Mouse (Mus musculus) olfactory bulb, adult 2 months (tissue): ENCODE measurements around the gene Dohh. TPM values are rescaled to one million over a fixed set of nuclear protein-coding genes. Genes with fewer than 3 reads are reported as not detected.

Source experiments
- H3K27ac ChIP-seq: fragments of 200-500 bp; 2 replicates; pipeline ENCODE4 v1.5.1; 2012; ENCODE audit warnings: low read depth, low read length; ENCODE audit not compliant: insufficient read depth
- H3K4me1 ChIP-seq: fragments of 200-500 bp; 2 replicates; pipeline ENCODE4 v1.6.1; 2012; ENCODE audit warnings: low read length; ENCODE audit not compliant: control insufficient read depth, insufficient read depth
- H3K4me3 ChIP-seq: fragments of 200-500 bp; 2 replicates; pipeline ENCODE4 v1.5.1; 2012; ENCODE audit warnings: mild to moderate bottlenecking, low read depth, low read length, moderate library complexity; ENCODE audit not compliant: insufficient read depth
- CTCF ChIP-seq: fragments of 200-500 bp; IDR thresholded peaks from 2 replicates; pipeline ENCODE4 v1.5.1; 2012; ENCODE audit warnings: low read depth, mild to moderate bottlenecking, low read length, moderate library complexity; ENCODE audit not compliant: insufficient read depth
- POLR2A ChIP-seq: fragments of 200-500 bp; IDR thresholded peaks from 2 replicates; pipeline ENCODE4 v1.6.1; 2012; ENCODE audit warnings: mild to moderate bottlenecking, low read depth, low read length, moderate library complexity; ENCODE audit not compliant: insufficient read depth
- WGBS: fragments of 180-500 bp; shearing (Covaris S2); methylation state at CpG from one replicate; pipeline ENCODE4 v1.1.7; 2018; 5-methylcytosine and 5-hydroxymethylcytosine counted together
- polyA plus RNA-seq: library from polyadenylated mRNA; stranded (reverse); fragments of >200 nt; gene quantifications from 2 replicates; pipeline ENCODE4 v1.2.4, GENCODE M21; 2012; ENCODE audit warnings: low replicate concordance; ENCODE audit not compliant: missing spikeins, insufficient read depth, insufficient read length

Dohh gene
- polyA plus RNA-seq, 1 experiment, result not detected

DNA sequence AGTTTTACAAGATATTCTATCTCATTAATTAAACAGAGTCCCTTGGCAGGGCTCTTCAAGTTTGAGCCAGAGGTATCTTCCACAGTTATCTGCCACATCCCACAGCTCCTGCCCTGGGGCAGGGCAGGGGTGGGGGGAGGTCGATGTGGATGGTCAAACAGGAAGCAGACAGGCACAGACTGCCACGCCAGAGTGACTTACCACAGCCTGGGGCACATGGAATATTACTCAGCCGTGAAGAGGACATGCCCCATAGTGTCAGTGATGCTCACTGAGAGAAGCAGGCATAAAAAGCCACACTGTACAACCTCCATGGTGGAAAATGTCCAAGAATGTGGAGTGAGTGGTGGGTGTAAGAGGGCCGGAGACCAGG, 39.1 kb upstream of the Dohh start:
- Histone ChIP-seq H3K4me1 (peaks cover 24% of the 10 kb centered on the region), H3K27ac (no peak overlapping the region), H3K4me3 (no peak overlapping the region)
- TF ChIP-seq POLR2A (no peak), CTCF (no peak)
- 89% methylated on average over 4 of the region's 4 CpGs for WGBS

DNA sequence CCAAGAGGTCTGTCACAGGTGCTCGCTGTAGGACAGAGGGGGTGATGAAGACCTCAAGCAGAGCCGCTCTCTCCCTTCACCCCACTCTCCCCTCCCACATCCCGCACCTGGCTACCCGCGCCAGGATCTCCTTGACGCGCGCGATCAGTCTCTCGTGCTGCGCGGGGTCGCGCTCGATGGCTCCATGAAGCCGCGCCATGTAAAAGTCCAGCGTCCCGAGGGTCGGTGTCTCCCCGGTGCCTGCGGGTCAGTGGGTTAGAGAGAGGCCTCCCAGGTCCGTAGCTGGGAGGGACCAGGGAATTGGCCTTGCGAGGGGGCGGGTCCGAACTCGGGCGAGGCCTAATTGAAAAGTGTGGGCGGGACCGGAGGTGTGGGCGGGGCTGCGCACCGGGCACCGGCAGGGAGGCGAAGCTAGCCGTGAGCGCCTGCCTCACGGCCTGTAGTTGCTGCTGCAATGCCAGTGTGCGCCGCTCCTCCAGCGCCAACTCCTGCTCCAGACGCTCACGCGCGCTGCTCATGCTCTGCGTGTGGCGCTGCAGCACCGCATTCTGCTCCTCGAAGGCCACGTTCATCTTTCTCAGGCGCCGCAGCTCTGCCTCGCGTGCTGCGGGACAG, 37.7 kb upstream of the Dohh start:
- no peak for TF ChIP-seq POLR2A
- no peak for TF ChIP-seq CTCF
- Histone ChIP-seq H3K27ac (no peak overlapping the region), H3K4me3 (0 out of 2 replicates have a peak overlapping the region, but pooled peaks have one; percentile 2), H3K4me1 (peaks cover 24% of the 10 kb centered on the region)
- 29% methylated on average over 55 of the region's 55 CpGs for WGBS

DNA sequence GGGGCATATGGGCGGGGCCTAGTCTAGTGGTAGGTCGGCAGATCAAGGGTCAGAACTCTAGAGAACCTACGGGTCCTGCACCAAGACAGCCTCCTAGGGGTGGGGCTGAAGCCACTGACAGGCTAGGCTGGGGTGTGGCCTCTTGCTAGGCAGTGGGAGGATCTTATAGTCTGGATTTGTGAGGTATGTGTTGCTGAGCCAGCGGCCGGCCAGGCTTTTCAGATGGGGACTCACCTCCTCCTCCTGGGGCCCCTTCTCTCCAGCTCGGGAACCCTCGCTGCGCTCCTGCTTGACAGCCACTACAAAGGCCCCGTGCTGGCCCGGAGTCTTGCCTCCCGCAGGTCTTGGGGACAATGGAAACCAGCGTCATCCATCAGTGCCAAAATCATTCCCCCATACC, 35.1 kb upstream of the Dohh start:
- no peak for TF ChIP-seq CTCF
- no peak for TF ChIP-seq POLR2A
- Histone ChIP-seq H3K4me1 (peaks cover 17% of the 10 kb centered on the region), H3K27ac (no peak overlapping the region), H3K4me3 (no peak overlapping the region)
- 22% methylated on average over 12 of the region's 12 CpGs for WGBS

DNA sequence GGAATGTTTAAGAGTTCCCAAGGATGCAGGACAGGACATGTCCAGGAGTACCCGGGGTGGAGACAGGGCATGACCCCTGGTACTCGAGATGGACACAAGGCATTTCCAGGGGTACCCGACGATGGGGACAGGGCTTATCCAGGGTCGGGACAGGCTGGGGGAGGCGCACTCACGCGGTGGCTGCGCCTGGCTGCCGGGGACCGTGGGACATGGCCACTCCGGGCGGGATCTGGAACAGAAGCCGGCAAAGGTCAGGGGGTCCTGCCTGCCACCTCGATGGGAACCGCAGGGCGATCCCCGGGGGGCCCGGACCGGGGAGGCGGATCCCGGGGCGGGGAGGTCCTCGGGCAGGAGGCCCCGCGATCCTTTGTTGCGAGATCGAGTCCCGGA, 34.3 kb upstream of the Dohh start:
- TF ChIP-seq CTCF (no peak), POLR2A (no peak)
- Histone ChIP-seq H3K4me3 (peak overlapping the region; percentile 50), H3K4me1 (peaks cover 24% of the 10 kb centered on the region), H3K27ac (no peak overlapping the region)
- 1% methylated on average over 29 of the region's 29 CpGs for WGBS

DNA sequence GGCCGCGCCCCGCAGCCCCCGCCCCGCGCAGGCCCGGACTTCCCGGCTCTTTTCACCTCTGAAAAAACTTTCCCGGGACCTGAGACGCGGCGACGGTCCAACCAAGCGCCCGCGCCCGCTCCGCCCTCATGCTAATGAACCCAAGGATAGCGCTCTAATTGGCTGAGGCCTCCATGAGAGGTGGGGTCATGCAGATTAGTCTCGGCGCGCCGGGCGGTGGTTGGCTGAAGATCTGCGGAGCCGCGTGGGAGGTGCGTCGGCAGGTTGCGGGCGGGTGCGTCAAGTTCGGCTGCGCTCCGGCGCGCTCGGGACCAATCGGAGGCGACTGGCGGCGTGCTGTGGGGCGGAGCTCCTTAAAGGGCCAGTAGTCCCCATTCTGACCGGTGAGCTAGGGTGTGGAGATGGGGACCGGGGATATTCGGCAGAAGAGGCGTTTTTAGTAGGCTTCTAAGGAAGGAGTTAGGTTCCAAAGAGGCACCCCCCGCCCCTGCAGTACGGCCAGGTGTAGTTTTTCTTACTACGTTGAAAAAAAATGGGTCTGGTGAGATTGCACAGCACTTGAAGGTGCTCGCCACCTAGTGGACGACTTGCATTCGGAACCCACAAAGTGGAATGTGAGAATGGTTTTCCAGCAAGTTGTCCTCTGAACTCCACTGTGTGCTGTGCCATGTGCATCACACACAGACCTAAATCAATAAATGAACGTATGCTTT, 33.7 kb upstream of the Dohh start, which contains the start of gene Hmg20b:
Hmg20b (minus strand) TSS at position 130 of the 713 bp plus-strand sequence.
- H3K4me1 ChIP-seq, result peaks cover 27% of the 10 kb centered on the region
- TF ChIP-seq POLR2A, result no peak
- peak; percentile 87 for TF ChIP-seq CTCF
- peak within 1 kb of the TSS; percentile 61 for H3K4me3 ChIP-seq
- H3K27ac ChIP-seq, result 0 out of 2 replicates have a peak within 1 kb of the TSS, but pooled peaks have one; percentile 48
- under 1% methylated on average over 54 of the region's 54 CpGs for WGBS

DNA sequence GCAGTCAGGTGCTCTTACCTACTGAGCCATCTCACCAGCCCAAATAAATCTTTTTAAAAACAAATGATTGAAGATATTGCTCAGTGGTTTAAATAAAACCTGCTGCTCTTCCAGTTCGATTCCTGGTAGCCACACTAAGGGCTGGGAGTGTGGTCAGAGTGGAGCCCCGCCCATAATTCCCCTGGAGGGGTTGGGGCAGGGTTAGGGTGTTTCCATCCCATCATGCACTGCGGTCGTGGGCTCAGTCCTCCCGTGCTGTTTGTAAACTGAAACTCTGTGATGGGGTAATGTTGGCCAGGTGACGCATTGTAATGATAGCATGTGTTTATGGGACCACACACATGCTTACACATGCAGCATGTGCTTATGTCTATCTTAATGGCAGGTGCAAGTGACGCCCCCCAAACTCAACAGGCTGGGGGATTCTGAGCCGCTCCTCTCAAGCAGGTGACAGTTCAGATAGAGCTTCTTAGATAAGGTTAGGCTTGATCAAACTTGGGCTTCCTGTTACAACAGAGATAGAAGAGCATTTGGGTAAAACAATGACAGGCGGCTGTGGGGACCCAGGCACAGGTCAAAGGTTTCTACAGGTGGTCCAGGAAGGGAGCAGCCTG, 32.4 kb upstream of the Dohh start:
- TF ChIP-seq CTCF, result no peak
- no peak for TF ChIP-seq POLR2A
- 33% methylated on average over 9 of the region's 9 CpGs for WGBS
- Histone ChIP-seq H3K27ac (no peak overlapping the region), H3K4me3 (no peak overlapping the region), H3K4me1 (peaks cover 35% of the 10 kb centered on the region)

DNA sequence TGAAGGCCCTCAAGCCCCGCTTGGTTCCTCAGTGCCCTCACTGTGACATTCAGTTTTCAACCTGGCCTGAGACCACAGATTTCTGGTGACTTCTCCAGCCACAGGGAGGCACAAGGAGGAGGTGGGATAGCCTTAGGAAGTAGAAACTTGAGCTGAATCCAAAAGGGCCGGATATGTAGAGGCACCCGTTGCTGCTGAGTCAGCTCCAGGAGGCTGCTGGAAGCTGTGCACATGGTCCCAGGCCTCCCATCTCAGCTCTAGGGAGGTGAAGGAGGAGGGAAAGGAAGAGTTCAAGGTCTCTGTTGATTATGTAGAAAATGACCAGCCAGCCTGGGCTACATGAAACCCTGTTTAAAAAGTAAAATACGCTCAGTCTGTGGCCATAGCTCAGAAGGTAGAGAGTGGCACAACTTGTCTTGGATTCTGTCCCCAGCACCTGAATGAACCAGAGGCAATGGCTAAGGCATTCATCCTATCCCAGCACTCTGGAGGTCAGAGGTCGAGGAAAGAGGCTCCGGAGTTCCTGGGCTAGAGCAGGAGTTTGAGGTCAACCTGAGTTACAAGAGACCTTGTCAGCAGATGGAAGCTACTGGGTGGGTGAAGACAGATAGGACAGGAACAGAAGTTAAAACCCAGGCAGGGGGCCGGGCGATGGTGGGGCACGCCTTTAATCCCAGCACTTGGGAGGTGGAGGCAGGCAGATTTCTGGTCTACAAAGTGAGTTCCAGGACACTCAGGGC, 29.3 kb upstream of the Dohh start:
- TF ChIP-seq CTCF, result no peak
- no peak for TF ChIP-seq POLR2A
- H3K4me1 ChIP-seq, result peaks cover 48% of the 10 kb centered on the region
- 72% methylated on average over 9 of the region's 9 CpGs for WGBS
- no peak overlapping the region for H3K27ac ChIP-seq
- H3K4me3 ChIP-seq, result no peak overlapping the region

DNA sequence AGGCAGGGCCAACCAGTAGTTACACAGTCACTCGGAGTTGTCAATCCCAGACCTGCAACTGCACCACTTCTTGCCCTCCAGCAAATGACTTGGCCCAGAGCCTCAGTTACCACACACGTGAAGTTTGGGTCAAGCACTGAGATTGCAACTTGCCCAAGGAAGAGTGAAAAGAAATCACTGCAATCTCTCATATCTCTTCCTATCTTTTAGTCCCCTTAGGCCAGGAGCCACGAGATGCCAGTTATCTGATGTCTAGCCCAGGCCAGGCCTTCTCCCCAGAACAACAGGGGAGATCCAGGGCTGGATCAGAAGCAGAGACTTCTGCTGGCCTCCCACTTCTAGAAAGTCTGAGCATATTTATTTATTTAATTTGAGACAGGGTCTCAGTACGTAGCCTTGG, 28.7 kb upstream of the Dohh start:
- TF ChIP-seq CTCF, result no peak
- TF ChIP-seq POLR2A, result no peak
- 83% methylated on average over 4 of the region's 4 CpGs for WGBS
- Histone ChIP-seq H3K27ac (no peak overlapping the region), H3K4me3 (no peak overlapping the region), H3K4me1 (peaks cover 51% of the 10 kb centered on the region)
